Mouse (Mus musculus) embryonic stem cell, embryonic (primary cell): ENCODE data around the gene Fam117a.

Experiments
- CTCF ChIA-PET, 4 experiments: fragments of 300-600 bp in 2 of 4; fragments of 350-600 bp in 2 of 4; sonication (Branson Sonifier 250); formaldehyde crosslinking; loops; one replicate each; lab custom pipeline; 2022; ENCODE audit warnings: inconsistent platforms in 2 of 4; lab: Charles Lee
- POLR2A ChIA-PET, 4 experiments: fragments of 300-600 bp in 2 of 4; fragments of 350-600 bp in 2 of 4; sonication (Branson Sonifier 250); formaldehyde crosslinking; loops; one replicate each; lab custom pipeline; 2022; ENCODE audit warnings: antibody characterized with exemption in 4 of 4, inconsistent platforms in 1 of 4; lab: Charles Lee

Gene Fam117a

GRCm38 (mm10) chr11:95403382-95404340 is 66.8 kb downstream of the Fam117a start:
- CTCF ChIA-PET = interaction anchor here in 3 of 4 experiments (0.5 to 1.7 kb wide), 4 partner anchors 15 to 154 kb away, joined by 3 to 16 read pairs (median 6); no protein-coding TSS in a partner anchor

GRCm38 (mm10) chr11:95405771-95406170 is 69.0 kb downstream of the Fam117a start:
- ChIA-PET CTCF (interaction anchor here in 1 of 4 experiments (0.6 kb wide), 1 partner anchor 157 kb away, joined by 3 read pairs; no protein-coding TSS in a partner anchor), POLR2A (interaction anchor here in 2 of 4 experiments (0.5 to 3.2 kb wide), 7 partner anchors 8 to 321 kb away, joined by 4 to 37 read pairs (median 5); partner anchors contain the start of gene Spop (in 1 of the 2))

More at GRCm38 (mm10) chr11:95403382-95404340, 66.8 kb downstream of the Fam117a start:
- POLR2A ChIA-PET = interaction anchor here in 3 of 4 experiments (0.5 to 3.2 kb wide), 17 partner anchors 10 to 273 kb away, joined by 3 to 55 read pairs (median 6); partner anchors contain the start of genes Spop (in 3 of the 3), Kat7 (in 2 of the 3) and Slc35b1 (in 2 of the 3)

- CTCF ChIA-PET = interaction anchor here in 1 of 4 experiments (0.6 to 1.2 kb wide), 2 partner anchors 92 to 114 kb away, joined by 3 to 5 read pairs; no protein-coding TSS in a partner anchor
- POLR2A ChIA-PET = interaction anchor here in 2 of 4 experiments (0.7 to 3.2 kb wide), 6 partner anchors 8 to 138 kb away, joined by 4 to 37 read pairs (median 6); partner anchors contain the start of gene Spop (in 1 of the 2)
Observed at GRCm38 (mm10) chr11:95406398-95406797, 69.6 kb downstream of the Fam117a start.

GRCm38 (mm10) chr11:95409450-95410112 is 72.8 kb downstream of the Fam117a start:
- ChIA-PET POLR2A (interaction anchor here in 2 of 4 experiments (0.8 to 1.2 kb wide), 2 partner anchors 11 to 98 kb away, joined by 3 to 4 read pairs; no protein-coding TSS in a partner anchor), CTCF (interaction anchor here in 3 of 4 experiments (0.6 to 0.7 kb wide), 3 partner anchors 111 to 845 kb away, joined by 3 to 8 read pairs (median 3); no protein-coding TSS in a partner anchor)

- POLR2A ChIA-PET = interaction anchor here in 2 of 4 experiments (1.1 to 6.0 kb wide), 6 partner anchors 9 to 71 kb away, joined by 3 to 55 read pairs (median 17); partner anchors contain the start of gene Slc35b1 (in 1 of the 2)
- CTCF ChIA-PET = interaction anchor here in 2 of 4 experiments (0.6 to 2.1 kb wide), 3 partner anchors 23 to 110 kb away, joined by 3 to 11 read pairs (median 4); no protein-coding TSS in a partner anchor
Observed at GRCm38 (mm10) chr11:95411453-95412013, 74.7 kb downstream of the Fam117a start.

GRCm38 (mm10) chr11:95412615-95413014 is 75.8 kb downstream of the Fam117a start:
- POLR2A ChIA-PET = interaction anchor here (0.7 to 6.0 kb wide), 20 partner anchors 8 to 138 kb away, joined by 3 to 55 read pairs (median 12); partner anchors contain the start of genes Kat7 (in 2 of the 4), Nxph3 (in 1 of the 4) and Slc35b1 (in 1 of the 4)
- CTCF ChIA-PET = interaction anchor here in 3 of 4 experiments (0.6 to 4.0 kb wide), 11 partner anchors 10 to 154 kb away, joined by 3 to 31 read pairs (median 11); partner anchors contain the start of genes Nxph3 (in 1 of the 3) and Slc35b1 (in 1 of the 3)

- POLR2A ChIA-PET = interaction anchor here (0.5 to 6.0 kb wide), 88 partner anchors 7 to 662 kb away, joined by 3 to 55 read pairs (median 4); partner anchors contain the start of genes Kat7 (in 3 of the 4), Slc35b1 (in 3 of the 4), Phb (in 2 of the 4) and Atp5g1 (in 1 of the 4)
- CTCF ChIA-PET = interaction anchor here (0.5 to 4.0 kb wide), 33 partner anchors 9 to 621 kb away, joined by 3 to 31 read pairs (median 5); partner anchors contain the start of genes Slc35b1 (in 2 of the 4), Nxph3 (in 1 of the 4) and Snf8 (in 1 of the 4)
Observed at GRCm38 (mm10) chr11:95413641-95414535, 77.1 kb downstream of the Fam117a start, which contains the start of gene Spop. Gene Spop (plus strand): TSS chr11:95414080.

- POLR2A ChIA-PET = interaction anchor here (0.5 to 6.0 kb wide), 81 partner anchors 8 to 836 kb away, joined by 3 to 55 read pairs (median 4); partner anchors contain the start of genes Kat7 (in 4 of the 4), Slc35b1 (in 3 of the 4), Phb (in 2 of the 4) and Atp5g1 (in 1 of the 4)
Observed at GRCm38 (mm10) chr11:95414536-95415161, 77.8 kb downstream of the Fam117a start.

GRCm38 (mm10) chr11:95415931-95416330 is 79.1 kb downstream of the Fam117a start:
- ChIA-PET POLR2A (interaction anchor here (0.7 to 6.0 kb wide), 17 partner anchors 8 to 328 kb away, joined by 3 to 55 read pairs (median 11); partner anchors contain the start of genes Kat7 (in 2 of the 4) and Slc35b1 (in 2 of the 4)), CTCF (interaction anchor here in 2 of 4 experiments (0.6 to 4.0 kb wide), 4 partner anchors 13 to 105 kb away, joined by 3 to 31 read pairs (median 8); no protein-coding TSS in a partner anchor)

More at GRCm38 (mm10) chr11:95414536-95415161, 77.8 kb downstream of the Fam117a start:
- CTCF ChIA-PET = interaction anchor here (0.5 to 4.0 kb wide), 29 partner anchors 9 to 733 kb away, joined by 3 to 31 read pairs (median 4); partner anchors contain the start of genes Nxph3 (in 2 of the 4), Slc35b1 (in 2 of the 4) and Snf8 (in 1 of the 4)

- ChIA-PET POLR2A (interaction anchor here in 1 of 4 experiments (1.2 kb wide), 1 partner anchor 92 kb away, joined by 3 read pairs; no protein-coding TSS in a partner anchor), CTCF (interaction anchor here in 1 of 4 experiments (0.5 kb wide), 1 partner anchor 15 kb away, joined by 3 read pairs; no protein-coding TSS in a partner anchor)
Observed at GRCm38 (mm10) chr11:95417341-95417740, 80.5 kb downstream of the Fam117a start.

GRCm38 (mm10) chr11:95420880-95421435 is 84.1 kb downstream of the Fam117a start:
- CTCF ChIA-PET = interaction anchor here in 3 of 4 experiments (0.6 to 2.2 kb wide), 5 partner anchors 10 to 871 kb away, joined by 3 to 10 read pairs (median 3); no protein-coding TSS in a partner anchor
- POLR2A ChIA-PET = interaction anchor here in 2 of 4 experiments (0.6 to 1.2 kb wide), 3 partner anchors 18 to 104 kb away, joined by 3 to 5 read pairs (median 3); partner anchors contain the start of gene Slc35b1 (in 1 of the 2)

- ChIA-PET CTCF (interaction anchor here (0.5 to 3.3 kb wide), 27 partner anchors 9 to 360 kb away, joined by 3 to 30 read pairs (median 4); partner anchors contain the start of genes Spop (in 2 of the 4), Phb (in 1 of the 4) and Slc35b1 (in 1 of the 4)), POLR2A (interaction anchor here (0.7 to 4.1 kb wide), 13 partner anchors 9 to 419 kb away, joined by 3 to 37 read pairs (median 3); partner anchors contain the start of genes Spop (in 2 of the 4) and Kat7 (in 1 of the 4))
Observed at GRCm38 (mm10) chr11:95423505-95423904, 86.7 kb downstream of the Fam117a start.

- ChIA-PET POLR2A (interaction anchor here in 3 of 4 experiments (0.6 to 2.1 kb wide), 16 partner anchors 10 to 295 kb away, joined by 3 to 8 read pairs (median 3); partner anchors contain the start of genes Slc35b1 (in 1 of the 3) and Spop (in 1 of the 3)), CTCF (interaction anchor here in 3 of 4 experiments (0.6 to 3.6 kb wide), 16 partner anchors 9 to 494 kb away, joined by 3 to 31 read pairs (median 3); partner anchors contain the start of gene Nxph3 (in 1 of the 3))
Observed at GRCm38 (mm10) chr11:95431344-95431743, 94.5 kb downstream of the Fam117a start.
